Mouse (Mus musculus): ENCODE measurements around the gene Cct7.

- TF ChIP-seq CTCF (IDR thresholded peaks at IDR 0.05; ENCODE audit: extremely low read depth, insufficient read depth, low read length) (no peak), POLR2A (IDR thresholded peaks at IDR 0.05; ENCODE audit: extremely low read depth, insufficient read depth, low read length) (no peak)
Measured at GRCm38 (mm10) chr6:85444266-85444965, 6.9 kb upstream of the Cct7 start.

Data from cortical plate, adult 2 months (tissue).